9 mouse cellular contexts compared by ENCODE assay signal in the genomic region with DNA sequence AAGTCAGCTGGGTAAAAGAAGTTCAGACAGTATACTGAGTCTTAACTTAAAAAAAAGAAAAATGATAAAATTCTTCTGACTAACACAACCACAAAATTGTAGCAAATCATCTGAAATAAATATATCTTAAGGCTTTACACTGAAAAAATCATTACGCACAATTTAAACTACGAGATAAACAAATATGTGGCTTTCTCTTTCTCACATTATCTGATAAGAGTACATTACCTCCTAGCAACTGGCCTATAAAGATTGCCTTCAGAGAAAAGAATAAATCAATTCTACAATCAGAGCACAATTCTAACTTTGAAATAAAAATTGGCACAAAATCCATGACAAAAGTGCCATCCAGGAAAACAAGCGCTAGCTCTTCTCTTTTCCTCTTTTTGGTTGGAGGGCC. TPM values are rescaled to one million over a fixed set of nuclear protein-coding genes. Genes with fewer than 3 reads are reported as not detected.
DNase-seq lines count a peak whose midpoint lies in the region; ATAC-seq and TF ChIP-seq lines count a peak whose summit lies in the region.
"Had no signal": no experiment of that assay in that cellular context is flagged by ENCODE, and none has a peak within 500 bp of the region (broad histone marks: within the 10 kb centered on the region; RNA-seq: fewer than 3 reads in every experiment).

No protein-coding gene starts in this region.

- intact Hi-C loops in heart, postnatal 10 days (cut with DNase I) = no loop called here

- H3K4me2 ChIP-seq in heart, embryonic 13.5 days = peak overlapping the region; percentile 80
- peak overlapping the region; percentile 73 for H3K4me2 ChIP-seq in hindbrain, embryonic 15.5 days
- peak overlapping the region; percentile 61 for H3K4me2 ChIP-seq in midbrain, embryonic 12.5 days (replicated peaks)

- no peak for ATAC-seq in heart, embryonic 13.5 days (ENCODE audit: extremely low read depth, insufficient number of reproducible peaks, low FRiP score, low TSS enrichment)
- ATAC-seq in hindbrain, embryonic 15.5 days (ENCODE audit: low FRiP score, low read depth) = no peak
- no peak for ATAC-seq in midbrain, embryonic 12.5 days (ENCODE audit: low FRiP score, low read depth)

- peaks cover 21% of the 10 kb centered on the region for H3K4me1 ChIP-seq in heart, embryonic 13.5 days
- peaks cover 4% of the 10 kb centered on the region; the same call in 1 of the 2 replicates for H3K4me1 ChIP-seq in cortical plate, adult 2 months (ENCODE audit: control insufficient read depth, insufficient read depth, low read length)
- H3K4me1 ChIP-seq in hindbrain, embryonic 15.5 days (replicated peaks) = peaks cover 20% of the 10 kb centered on the region
- H3K4me1 ChIP-seq in midbrain, embryonic 12.5 days = peaks cover 10% of the 10 kb centered on the region

- WGBS in heart, embryonic 13.5 days = 67% methylated on average over 3 of the region's 3 CpGs
- WGBS in hindbrain, embryonic 15.5 days = 73% methylated on average over 3 of the region's 3 CpGs
- 86% methylated on average over 3 of the region's 3 CpGs for WGBS in midbrain, embryonic 12.5 days

- H3K36me3 ChIP-seq in heart, embryonic 13.5 days = peaks cover 3% of the 10 kb centered on the region
- no peaks in the 10 kb centered on the region for H3K36me3 ChIP-seq in hindbrain, embryonic 15.5 days
- H3K36me3 ChIP-seq in midbrain, embryonic 12.5 days = no peaks in the 10 kb centered on the region

- no peaks in the 10 kb centered on the region for H3K27me3 ChIP-seq in heart, embryonic 13.5 days (replicated peaks)
- H3K27me3 ChIP-seq in hindbrain, embryonic 15.5 days = no peaks in the 10 kb centered on the region
- H3K27me3 ChIP-seq in midbrain, embryonic 12.5 days = no peaks in the 10 kb centered on the region

- H3K9me3 ChIP-seq in heart, embryonic 13.5 days = no peaks in the 10 kb centered on the region
- no peaks in the 10 kb centered on the region for H3K9me3 ChIP-seq in hindbrain, embryonic 15.5 days
- H3K9me3 ChIP-seq in midbrain, embryonic 12.5 days = no peaks in the 10 kb centered on the region

- H3K4me3 ChIP-seq in heart, embryonic 13.5 days = peak overlapping the region; percentile 74
- H3K4me3 ChIP-seq in cortical plate, adult 2 months (ENCODE audit: insufficient read depth, low read length) = peak overlapping the region; percentile 77; the same call in 1 of the 2 replicates
- H3K4me3 ChIP-seq in hindbrain, embryonic 15.5 days = peak overlapping the region; percentile 90
- H3K4me3 ChIP-seq in midbrain, embryonic 12.5 days = peak overlapping the region; percentile 96

- TF ChIP-seq CTCF in cortical plate, adult 2 months (IDR thresholded peaks at IDR 0.05; ENCODE audit: extremely low read depth, insufficient read depth, low read length) = no peak

- no peak for TF ChIP-seq POLR2A in cortical plate, adult 2 months (IDR thresholded peaks at IDR 0.05; ENCODE audit: extremely low read depth, insufficient read depth, low read length)

- DNase-seq in heart, postnatal 10 days = no peak
- DNase-seq in frontal cortex, postnatal 36 days (ENCODE audit: low spot score in 2 of 2) = no peak
- no peak for DNase-seq in adrenal gland, postnatal 4 days (ENCODE audit: low spot score in 2 of 2)
- DNase-seq in thymus, postnatal 10 days (ENCODE audit: low spot score in 2 of 2) = no peak

- peak overlapping the region; percentile 95 for H3K9ac ChIP-seq in heart, embryonic 13.5 days
- H3K9ac ChIP-seq in hindbrain, embryonic 15.5 days = peak overlapping the region; percentile 96
- H3K9ac ChIP-seq in midbrain, embryonic 12.5 days (replicated peaks) = peak overlapping the region; percentile 86

- H3K27ac ChIP-seq in heart, embryonic 13.5 days (replicated peaks) = peak overlapping the region; percentile 90
- no peak overlapping the region for H3K27ac ChIP-seq in cortical plate, adult 2 months (ENCODE audit: insufficient read depth, low read length)
- H3K27ac ChIP-seq in hindbrain, embryonic 15.5 days (replicated peaks) = 0 out of 2 replicates have a peak overlapping the region, but pooled peaks have one; percentile 95
- H3K27ac ChIP-seq in midbrain, embryonic 12.5 days (replicated peaks) = no peak overlapping the region

RNA-seq across cellular contexts. Expression of gene Appl1, which starts 1.9 kb away (rescaled TPM):
- 25.7 and 31.3 TPM in 2 replicates for polyA plus RNA-seq in heart, embryonic 13.5 days (2015; fragmentation: Nextera tagmentation; extraction: Ambion mirVana)
- total RNA-seq in heart, postnatal 10 days (2021) = 10 to 100 TPM; 21.8 to 26.7 TPM
- polyA plus RNA-seq in cortical plate, adult 2 months (2012; rRNA removed) = 33.3 and 34.7 TPM in 2 replicates
- polyA plus RNA-seq in hindbrain, embryonic 15.5 days (2015; fragmentation: Nextera tagmentation; extraction: Ambion mirVana) = 51.5 and 58.6 TPM in 2 replicates
- polyA plus RNA-seq in midbrain, embryonic 12.5 days (2016; fragmentation: Nextera tagmentation; extraction: Ambion mirVana) = 46.9 and 48.2 TPM in 2 replicates
- total RNA-seq in adrenal gland, postnatal 4 days (2021) = 10 to 100 TPM; 40.5 to 44.4 TPM

RNA-seq across cellular contexts. Expression of gene Hesx1, which starts 25.1 kb away (rescaled TPM):
- 0.20 and 1.1 TPM in 2 replicates for polyA plus RNA-seq in heart, embryonic 13.5 days (2015; fragmentation: Nextera tagmentation; extraction: Ambion mirVana)
- not detected for total RNA-seq in heart, postnatal 10 days (2021)
- polyA plus RNA-seq in cortical plate, adult 2 months (2012; rRNA removed) = not detected in 2 replicates
- polyA plus RNA-seq in hindbrain, embryonic 15.5 days (2015; fragmentation: Nextera tagmentation; extraction: Ambion mirVana) = 0.16 and 0.33 TPM in 2 replicates
- not detected in 2 replicates for polyA plus RNA-seq in midbrain, embryonic 12.5 days (2016; fragmentation: Nextera tagmentation; extraction: Ambion mirVana)
- total RNA-seq in adrenal gland, postnatal 4 days (2021) = under 1 TPM; 0.42 to 0.73 TPM
- total RNA-seq: megakaryocyte-erythroid progenitor cell, adult 5-6 weeks had no signal

Comparison
In these comparisons a context has a peak if more than half of its experiments do, and no peak if none do; other contexts are left out.
1. H3K27ac ChIP-seq: peak in heart, embryonic 13.5 days (single experiment) and hindbrain, embryonic 15.5 days (single experiment); none in cortical plate, adult 2 months (single experiment) and midbrain, embryonic 12.5 days (single experiment).
2. Peak in every context shown above with its lines, with median percentiles within 50 percentile points of each other: H3K4me2 ChIP-seq, H3K4me3 ChIP-seq and H3K9ac ChIP-seq.